Mouse (Mus musculus) stomach, adult 2 months (tissue): ENCODE results near the gene Gm8764. TPM values are rescaled to one million over a fixed set of nuclear protein-coding genes. Genes with fewer than 3 reads are reported as not detected.

ENCODE experiments used
- polyA plus RNA-seq: library from polyadenylated mRNA; depleted of rRNA; stranded (reverse); fragments of >200 nt; gene quantifications from 2 replicates; pipeline ENCODE4 v1.2.3, GENCODE M21; 2012; rRNA removed

Gene Gm8764
- not detected in 2 replicates for polyA plus RNA-seq

DNA sequence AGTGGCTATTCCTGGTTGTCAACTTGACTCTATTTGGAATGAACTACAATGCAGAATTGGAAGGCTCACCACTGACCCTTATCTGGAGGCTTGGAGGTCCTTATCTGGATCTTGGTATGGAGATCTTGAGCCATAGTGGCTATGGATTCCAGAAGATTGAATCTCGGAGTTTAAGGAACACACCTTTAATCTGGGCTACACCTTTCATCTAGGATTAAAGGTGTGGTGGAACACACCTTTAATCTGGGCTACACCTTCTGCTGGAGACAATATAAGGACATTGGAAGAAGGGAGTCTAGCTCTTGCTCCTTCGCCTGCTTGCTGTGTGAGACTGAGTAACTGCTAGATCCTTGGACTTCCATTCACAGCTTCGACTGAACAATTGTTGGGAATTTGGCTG, at the start of gene Gm8764:
Gene Gm8764, plus strand, starts transcription at position 301 of the 400 bp plus-strand sequence.

GRCm38 (mm10) chr10:104142687-104143086, 17.1 kb upstream of the Gm8764 start, which contains the start of gene Gm21293:
Gene Gm21293 (plus strand): TSS chr10:104142987.

DNA sequence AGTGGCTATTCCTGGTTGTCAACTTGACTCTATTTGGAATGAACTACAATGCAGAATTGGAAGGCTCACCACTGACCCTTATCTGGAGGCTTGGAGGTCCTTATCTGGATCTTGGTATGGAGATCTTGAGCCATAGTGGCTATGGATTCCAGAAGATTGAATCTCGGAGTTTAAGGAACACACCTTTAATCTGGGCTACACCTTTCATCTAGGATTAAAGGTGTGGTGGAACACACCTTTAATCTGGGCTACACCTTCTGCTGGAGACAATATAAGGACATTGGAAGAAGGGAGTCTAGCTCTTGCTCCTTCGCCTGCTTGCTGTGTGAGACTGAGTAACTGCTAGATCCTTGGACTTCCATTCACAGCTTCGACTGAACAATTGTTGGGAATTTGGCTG, 8.6 kb upstream of the Gm8764 start, which contains the start of gene Gm6763:
Gene Gm6763, plus strand, starts transcription at position 301 of the 400 bp plus-strand sequence.

GRCm38 (mm10) chr10:104168215-104168614, 8.4 kb downstream of the Gm8764 start, which contains the start of gene Gm21304:
Gene Gm21304 (plus strand): TSS chr10:104168515.

GRCm38 (mm10) chr10:104176724-104177123, 16.9 kb downstream of the Gm8764 start, which contains the start of gene Gm21312:
Gene Gm21312 (plus strand): TSS chr10:104177024.

GRCm38 (mm10) chr10:104185233-104185632, 25.4 kb downstream of the Gm8764 start, which contains the start of gene Gm20765:
Gene Gm20765 (plus strand): TSS chr10:104185533.

DNA sequence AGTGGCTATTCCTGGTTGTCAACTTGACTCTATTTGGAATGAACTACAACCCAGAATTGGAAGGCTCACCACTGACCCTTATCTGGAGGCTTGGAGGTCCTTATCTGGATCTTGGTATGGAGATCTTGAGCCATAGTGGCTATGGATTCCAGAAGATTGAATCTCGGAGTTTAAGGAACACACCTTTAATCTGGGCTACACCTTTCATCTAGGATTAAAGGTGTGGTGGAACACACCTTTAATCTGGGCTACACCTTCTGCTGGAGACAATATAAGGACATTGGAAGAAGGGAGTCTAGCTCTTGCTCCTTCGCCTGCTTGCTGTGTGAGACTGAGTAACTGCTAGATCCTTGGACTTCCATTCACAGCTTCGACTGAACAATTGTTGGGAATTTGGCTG, 33.9 kb downstream of the Gm8764 start, which contains the start of gene Gm4340:
Gene Gm4340, plus strand, starts transcription at position 301 of the 400 bp plus-strand sequence.

Other genes starting within 250 kb of the Gm8764 start
- not detected in 2 replicates for gene Gm21293, start 17.0 kb upstream of the Gm8764 start, polyA plus RNA-seq
- not detected in 2 replicates for gene Gm6763, start 8.5 kb upstream of the Gm8764 start, polyA plus RNA-seq
- gene Gm21304, start 8.5 kb downstream of the Gm8764 start, polyA plus RNA-seq = not detected in 2 replicates
- not detected in 2 replicates for gene Gm21312, start 17.0 kb downstream of the Gm8764 start, polyA plus RNA-seq
- not detected in 2 replicates for gene Gm20765, start 25.5 kb downstream of the Gm8764 start, polyA plus RNA-seq
- gene Gm4340, start 34.0 kb downstream of the Gm8764 start, polyA plus RNA-seq = not detected in 2 replicates